Mouse (Mus musculus) stomach, postnatal 0 days (tissue): Measurements from ENCODE around the gene Mrps25.

ENCODE experiments used
- CTCF ChIP-seq: IDR thresholded peaks from 2 replicates; pipeline ENCODE4 v1.5.1; 2016; ENCODE audit warnings: antibody characterized with exemption, low read depth, mild to moderate bottlenecking, moderate library complexity
- EP300 ChIP-seq: optimal IDR thresholded peaks from 2 replicates; pipeline ENCODE3; 2016; ENCODE audit warnings: antibody characterized with exemption

DNA sequence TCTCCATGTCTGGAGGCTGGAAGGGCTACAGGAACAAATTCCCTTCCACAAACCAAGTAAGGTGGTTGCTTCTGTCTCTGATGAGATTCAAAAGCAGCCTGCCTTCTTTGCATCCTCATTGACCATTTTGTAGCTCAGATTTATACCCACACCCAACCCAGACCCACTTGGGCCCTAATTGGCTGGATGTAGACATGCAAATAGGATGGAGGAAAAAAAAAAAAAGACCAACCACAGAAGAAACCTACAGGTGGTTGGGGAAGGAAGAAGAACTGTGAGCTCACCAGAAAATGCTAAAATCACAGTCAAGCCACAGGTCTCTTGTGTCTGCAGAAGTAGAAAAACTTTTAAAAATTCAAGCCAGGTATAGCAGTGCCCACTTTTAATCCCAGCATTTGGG is 45.3 kb upstream of the Mrps25 start:
- no peak for TF ChIP-seq CTCF
- TF ChIP-seq EP300 = no peak
